Mouse (Mus musculus) left cerebral cortex, postnatal 14 days (tissue): ENCODE results near the gene 1500011B03Rik. TPM values are rescaled to one million over a fixed set of nuclear protein-coding genes. Genes with fewer than 3 reads are reported as not detected.

ENCODE experiments used
- DNase-seq, 2 experiments: peaks; one replicate each; pipeline ENCODE4 v3.0.0; 2021 to 2022; ENCODE audit warnings: low spot score in 2 of 2, mixed read lengths in 1 of 2
- intact Hi-C: fragments of 180-260 bp; cut with DNase I; formaldehyde crosslinking; loops from one replicate; pipeline ENCODE4 v1.15.1; 2025
- total RNA-seq, 2 experiments: library from RNA; stranded (reverse); gene quantifications; 2 replicates each; pipeline ENCODE4 v1.2.3; 2021

Gene 1500011B03Rik
- total RNA-seq, 2 experiments from 2014 or later = 170 to 179 TPM

DNA sequence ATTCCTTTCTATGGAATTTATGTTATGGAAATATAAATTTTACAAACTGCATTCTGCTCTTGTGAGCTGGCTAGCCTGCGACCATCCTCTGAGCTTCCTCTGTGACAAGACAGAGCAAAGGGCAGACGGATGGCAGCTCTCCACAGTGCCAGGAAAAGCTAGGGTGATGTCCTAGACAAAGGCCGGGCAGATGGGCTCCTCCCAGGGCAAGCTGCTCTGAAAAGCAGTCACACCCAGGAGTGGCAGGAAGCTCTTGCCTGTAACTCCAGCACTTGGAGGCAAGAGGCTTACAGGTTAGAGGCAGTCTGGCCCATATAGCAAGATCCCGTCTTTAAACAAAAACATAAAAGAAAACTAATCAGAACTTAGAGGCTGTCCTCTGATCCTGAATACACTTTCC, 28.7 kb downstream of the 1500011B03Rik start:
- DNase-seq = no peak
- intact Hi-C loops = no loop called here

DNA sequence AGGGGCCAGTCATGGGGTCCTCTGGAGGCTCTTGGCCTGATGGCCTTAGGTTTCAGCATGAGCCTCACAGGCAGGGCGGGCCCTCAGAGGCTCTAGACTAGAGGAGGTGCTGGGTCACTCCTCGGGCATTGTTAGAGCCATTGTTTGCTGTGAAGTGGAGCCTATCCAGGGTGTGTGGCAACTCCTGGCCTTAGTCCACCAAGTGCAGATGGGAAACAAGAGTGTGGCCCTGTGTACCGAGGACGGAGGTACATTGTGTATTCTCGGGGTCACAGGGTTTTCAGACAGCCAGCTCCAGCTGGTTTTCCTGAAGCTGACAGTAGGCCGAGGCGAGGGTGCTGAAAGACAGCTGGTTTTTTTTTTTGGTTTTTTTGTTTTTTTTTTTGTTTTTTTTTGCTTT, 30.0 kb downstream of the 1500011B03Rik start:
- no peak for DNase-seq
- intact Hi-C loops = no loop called here

DNA sequence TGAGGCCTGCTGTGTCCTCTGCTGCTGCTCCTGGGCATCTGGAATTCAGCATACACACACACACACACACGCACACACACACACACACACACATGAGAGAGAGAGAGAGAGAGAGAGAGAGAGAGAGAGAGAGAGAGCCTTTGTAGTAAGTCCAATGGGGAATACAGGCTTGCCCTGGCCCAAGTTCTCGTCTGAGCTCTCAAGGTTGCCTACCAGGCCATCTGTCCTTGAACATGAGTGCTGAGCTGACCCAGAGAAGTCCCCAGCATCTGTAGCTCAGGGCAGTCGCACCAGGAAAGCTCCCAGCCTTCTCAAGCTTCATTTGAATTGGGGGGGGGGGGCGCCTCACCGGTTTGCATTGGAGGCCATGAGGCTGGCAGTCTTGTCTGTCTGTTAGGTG, 38.1 kb downstream of the 1500011B03Rik start:
- intact Hi-C loops = no loop called here
- DNase-seq = no peak

DNA sequence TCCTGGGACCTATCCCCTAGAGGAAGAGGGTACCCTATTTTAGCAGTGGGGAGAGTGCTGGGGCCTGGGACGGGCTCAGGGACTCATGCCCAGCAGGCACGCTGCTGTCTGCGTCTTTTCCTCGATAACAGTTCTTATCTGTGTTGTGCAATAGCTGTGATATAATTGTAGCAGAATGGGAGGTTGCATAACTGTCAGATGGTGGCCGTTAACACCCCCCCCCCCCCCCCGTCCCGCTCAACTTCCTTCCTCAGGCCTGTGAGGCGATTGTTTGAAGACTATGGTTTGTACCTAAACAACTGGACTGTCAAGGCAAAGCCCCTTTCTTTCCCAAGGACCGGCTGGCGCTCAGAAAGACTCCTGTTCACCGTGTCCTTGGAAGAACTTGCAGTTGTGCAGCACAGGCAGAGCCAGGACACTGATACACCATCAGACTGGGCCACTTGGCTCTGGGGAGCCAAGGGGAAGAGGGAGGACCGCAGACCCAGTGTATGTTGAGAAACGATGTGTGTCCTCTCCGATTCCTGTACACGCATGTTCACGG, 38.6 kb downstream of the 1500011B03Rik start:
- intact Hi-C loops = no loop called here
- DNase-seq = no peak

DNA sequence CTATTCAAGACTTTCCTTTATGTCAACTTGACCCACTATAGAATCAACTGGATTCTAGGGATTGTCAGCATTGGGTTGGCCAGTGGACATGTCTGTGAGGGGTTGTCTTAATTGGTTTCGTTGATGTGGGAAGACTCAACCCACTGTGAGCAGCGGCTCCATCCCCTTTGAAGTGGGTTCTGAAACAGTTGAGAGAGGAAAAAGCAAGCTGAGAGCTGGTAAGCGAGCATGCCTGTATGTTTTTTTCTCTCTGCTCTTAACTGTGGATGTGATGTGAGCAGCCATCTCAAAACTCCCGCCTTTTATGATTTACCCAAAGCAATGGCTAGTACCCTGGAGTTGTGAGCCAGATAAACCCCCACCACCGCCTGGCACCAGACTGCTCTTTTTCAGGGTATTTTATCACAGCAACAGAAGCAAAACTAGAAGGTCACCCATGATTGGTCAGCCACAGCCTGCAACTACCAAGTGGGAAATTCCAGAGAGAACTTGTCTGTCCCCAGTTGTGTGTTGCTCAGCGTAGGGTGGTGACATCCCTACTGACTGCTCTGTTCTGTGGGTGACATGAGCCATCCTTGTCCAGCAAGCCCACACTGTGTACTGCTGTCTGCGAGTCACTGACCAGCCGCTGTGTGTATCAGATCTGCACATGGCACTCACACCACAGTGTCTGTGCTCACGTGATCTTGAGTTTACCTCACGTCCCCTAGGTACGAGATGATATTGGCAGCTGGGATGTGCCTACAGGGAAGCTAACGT, 39.7 kb downstream of the 1500011B03Rik start:
- intact Hi-C loops = no loop called here
- no peak for DNase-seq

DNA sequence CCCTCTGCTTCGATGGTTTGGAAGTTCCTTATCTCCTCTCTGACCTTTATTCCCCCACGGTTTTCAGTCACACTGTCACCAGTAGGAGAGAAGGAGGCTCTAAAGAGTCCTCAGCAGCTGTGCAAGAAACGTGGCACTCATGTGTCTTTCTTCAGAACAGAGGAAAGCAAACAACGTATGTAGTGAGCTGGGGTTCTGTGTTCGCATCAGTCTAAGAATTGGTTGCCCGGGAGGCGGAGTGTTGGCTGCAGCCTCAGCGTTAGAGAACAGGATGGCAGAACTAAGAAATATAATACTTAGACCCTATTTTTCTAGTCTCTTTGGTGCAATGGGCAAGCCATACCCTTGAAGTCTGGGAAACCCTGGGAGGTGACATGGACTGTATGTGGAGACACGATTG, 40.3 kb downstream of the 1500011B03Rik start:
- DNase-seq = no peak
- intact Hi-C loops = no loop called here

DNA sequence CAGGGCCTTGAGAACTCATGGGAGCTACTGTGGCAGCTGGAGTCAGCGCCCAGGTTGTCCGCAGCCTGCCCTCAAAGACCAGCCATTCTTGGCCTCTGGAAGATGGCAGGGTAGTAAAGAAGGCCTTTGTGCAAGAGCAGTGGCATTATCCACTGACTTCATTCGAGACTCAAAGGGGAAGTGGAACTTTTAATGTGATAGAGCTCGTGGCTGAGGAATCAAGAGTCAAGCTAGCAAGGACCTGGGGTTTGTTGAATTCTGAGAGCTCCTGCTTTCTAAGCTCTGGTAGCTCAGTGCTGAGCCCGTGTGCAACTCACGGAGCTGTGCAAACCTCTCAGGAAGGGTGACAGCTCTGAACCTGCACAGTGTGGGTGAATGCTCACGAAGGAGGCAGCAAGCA, 42.4 kb downstream of the 1500011B03Rik start:
- intact Hi-C loops = no loop called here

DNA sequence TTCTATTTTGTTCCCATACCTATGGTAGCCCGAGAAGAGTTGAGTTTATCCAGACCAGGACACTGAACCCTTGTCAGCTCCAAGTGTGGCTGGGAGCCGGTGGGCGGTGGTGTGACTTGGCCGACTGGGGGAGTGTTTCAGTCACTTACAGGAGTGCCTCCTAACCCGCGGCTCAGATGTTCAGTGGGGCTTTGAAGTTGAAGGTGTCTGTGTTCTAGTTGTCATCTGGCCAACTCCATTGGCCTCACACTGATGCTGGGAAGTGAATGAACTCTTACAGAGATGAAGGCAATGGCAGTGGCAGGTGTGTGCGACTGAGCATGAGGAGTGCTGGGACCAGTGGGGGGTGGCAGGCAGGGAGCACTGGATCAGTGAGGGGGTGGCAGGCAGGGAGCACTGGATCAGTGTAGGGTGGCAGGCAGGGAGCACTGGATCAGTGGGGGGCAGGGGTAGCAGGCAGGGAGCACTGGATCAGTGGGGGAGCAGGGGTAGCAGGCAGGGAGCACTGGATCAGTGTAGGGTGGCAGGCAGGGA, 43.2 kb downstream of the 1500011B03Rik start:
- no peak for DNase-seq
- intact Hi-C loops = no loop called here

More for the DNA sequence above, 42.4 kb downstream of the 1500011B03Rik start:
- DNase-seq = no peak

DNA sequence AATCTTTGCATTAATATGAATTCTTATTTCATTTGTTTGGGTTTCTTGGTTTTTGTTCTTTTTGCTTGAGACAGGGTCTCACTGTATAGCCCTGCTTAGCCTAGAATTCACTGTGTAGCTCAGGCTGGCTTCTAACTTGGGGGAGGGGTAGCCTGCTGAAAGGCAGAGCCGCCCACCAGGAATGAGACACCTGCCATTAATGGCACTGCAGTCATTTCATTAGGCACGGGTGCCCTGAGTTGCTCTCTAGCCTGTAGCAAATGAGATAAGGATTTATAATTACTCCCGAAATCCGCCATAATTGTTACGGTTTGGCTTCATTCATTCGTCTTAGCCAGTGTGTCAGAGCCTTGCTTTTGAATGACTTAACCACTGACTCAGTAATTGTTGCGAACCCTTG, 47.1 kb downstream of the 1500011B03Rik start:
- intact Hi-C loops = no loop called here
- DNase-seq = no peak

DNA sequence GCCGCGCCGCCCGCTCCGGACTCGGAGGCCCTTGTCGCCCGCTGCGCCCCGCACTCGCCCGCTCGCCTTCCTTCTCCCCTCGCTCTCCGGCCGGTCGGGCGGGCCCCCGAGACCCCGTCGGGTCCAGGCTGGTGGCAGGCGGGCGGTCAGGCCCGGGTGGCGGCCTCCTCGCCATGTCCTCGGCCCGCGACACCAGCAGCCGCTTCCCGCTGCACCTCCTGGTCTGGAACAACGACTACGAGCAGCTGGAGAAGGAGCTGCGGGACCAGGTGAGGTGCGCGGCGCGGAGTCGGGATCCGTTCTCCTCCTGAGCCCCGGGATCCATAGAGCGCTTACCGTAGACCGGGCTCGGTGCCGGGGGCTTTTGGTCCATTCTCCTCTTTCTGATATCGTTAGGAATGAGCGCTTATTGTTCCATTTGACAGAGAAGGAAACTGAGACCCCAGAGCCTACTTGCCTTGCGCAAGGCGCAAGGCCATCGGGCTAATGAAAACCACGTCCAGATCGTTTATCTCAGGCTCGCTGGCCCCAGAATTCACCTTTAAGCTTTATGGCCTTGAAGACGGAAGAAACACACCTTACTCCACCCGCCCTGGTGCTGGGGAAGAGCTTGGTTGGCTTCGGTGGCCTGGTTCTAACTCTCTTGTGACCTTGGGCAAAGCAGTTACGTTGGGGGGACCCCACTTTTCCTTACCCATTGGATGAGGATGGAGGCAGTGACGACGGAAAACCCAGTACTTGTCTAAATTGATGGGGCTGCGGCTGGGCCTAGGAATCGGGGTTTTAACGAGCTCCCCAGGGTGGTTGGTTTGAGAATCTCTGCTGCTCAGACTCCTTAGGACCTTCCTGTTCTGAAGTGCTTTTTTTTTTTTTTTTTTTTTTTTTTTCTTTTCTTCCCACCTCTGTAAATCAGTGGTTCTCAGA, 48.0 kb downstream of the 1500011B03Rik start, which contains the start of gene Git2:
Gene Git2, minus strand, starts transcription at position 462 of the 924 bp plus-strand sequence.
- intact Hi-C loops = no loop called here
- DNase-seq = peak in 1 of 2 experiments; percentile 59

DNA sequence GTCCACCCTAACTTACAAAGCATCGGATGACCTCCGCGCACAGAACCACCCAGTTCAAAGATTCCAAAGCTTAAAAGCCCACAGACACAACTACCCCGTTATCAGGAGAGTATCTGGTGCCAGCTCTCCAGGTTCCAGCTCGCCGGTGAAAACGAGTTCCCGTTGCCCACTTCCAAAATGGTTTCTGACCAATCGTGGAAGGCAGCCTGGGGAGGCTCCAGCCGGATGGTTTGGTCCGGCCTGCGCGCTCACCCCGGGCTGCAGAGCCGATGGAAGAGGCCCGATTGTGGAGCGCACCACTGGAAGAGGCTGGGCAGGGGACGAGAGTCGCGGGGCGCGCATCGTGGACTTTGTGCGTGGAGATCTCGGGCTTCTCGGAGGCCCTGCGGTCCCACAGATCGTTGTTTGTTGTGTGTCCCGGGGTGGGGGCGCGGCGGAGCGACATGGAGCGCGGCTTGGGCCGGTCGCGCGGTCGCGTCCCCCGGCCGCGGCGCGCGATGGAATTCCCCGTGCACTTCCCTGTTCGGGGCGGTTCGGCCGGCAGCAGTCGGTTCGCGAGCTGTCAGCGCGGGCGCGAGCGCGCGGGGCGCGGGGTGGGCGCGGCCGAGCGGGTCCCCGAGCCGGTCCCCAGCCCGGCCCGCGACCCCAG, 48.7 kb downstream of the 1500011B03Rik start, which contains the start of gene Ankrd13a:
Gene Ankrd13a, plus strand, starts transcription at position 275 of the 649 bp plus-strand sequence.
- DNase-seq = peak; percentile 94 to 95
- intact Hi-C loops = no loop called here

DNA sequence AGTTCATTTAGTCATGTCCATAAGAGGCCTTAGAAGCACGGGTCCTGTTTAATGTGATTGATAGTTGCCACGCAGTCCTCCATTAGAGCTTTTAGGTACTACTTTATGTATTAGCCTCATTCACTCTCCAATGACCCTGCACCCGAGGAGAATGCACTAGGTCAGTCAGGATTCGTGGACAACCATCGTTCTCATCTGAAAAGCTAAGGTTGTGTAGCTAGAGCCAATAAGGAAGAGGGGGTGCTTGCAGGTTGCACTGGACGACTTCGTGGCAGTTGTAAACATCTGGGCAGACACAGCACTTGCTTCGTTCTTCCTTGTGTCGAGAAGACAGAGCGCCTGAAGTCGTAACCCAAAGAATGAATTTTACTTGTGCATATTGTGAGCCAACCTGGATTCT, 49.5 kb downstream of the 1500011B03Rik start:
- no peak for DNase-seq
- intact Hi-C loops = no loop called here

DNA sequence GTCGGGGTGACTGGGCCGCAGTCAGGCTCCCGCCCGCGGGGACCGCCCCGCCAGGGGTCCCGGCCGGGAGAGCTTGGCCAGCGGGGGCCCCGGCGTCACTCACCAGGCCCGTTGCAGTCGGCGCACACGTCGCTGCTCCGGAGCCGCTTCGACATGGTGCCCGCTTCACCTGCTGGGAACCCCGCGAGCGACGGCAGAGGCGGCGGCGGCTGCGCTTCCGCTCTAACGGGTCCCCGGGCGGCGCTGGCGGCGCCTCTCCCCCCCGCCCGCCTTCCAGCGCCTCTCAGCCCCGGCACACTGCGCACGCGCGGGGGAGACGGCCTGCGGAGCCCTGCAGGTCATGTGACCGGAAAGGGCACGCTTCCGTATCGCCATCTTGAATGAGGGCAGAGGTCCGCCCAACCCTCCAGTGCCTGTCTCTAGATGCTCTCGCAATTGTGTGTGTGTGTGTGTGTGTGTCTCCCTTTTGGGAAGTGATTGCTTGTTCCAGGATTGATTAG, 50.0 kb downstream of the 1500011B03Rik start:
- intact Hi-C loops = no loop called here
- DNase-seq = peak; percentile 97 to 98

DNA sequence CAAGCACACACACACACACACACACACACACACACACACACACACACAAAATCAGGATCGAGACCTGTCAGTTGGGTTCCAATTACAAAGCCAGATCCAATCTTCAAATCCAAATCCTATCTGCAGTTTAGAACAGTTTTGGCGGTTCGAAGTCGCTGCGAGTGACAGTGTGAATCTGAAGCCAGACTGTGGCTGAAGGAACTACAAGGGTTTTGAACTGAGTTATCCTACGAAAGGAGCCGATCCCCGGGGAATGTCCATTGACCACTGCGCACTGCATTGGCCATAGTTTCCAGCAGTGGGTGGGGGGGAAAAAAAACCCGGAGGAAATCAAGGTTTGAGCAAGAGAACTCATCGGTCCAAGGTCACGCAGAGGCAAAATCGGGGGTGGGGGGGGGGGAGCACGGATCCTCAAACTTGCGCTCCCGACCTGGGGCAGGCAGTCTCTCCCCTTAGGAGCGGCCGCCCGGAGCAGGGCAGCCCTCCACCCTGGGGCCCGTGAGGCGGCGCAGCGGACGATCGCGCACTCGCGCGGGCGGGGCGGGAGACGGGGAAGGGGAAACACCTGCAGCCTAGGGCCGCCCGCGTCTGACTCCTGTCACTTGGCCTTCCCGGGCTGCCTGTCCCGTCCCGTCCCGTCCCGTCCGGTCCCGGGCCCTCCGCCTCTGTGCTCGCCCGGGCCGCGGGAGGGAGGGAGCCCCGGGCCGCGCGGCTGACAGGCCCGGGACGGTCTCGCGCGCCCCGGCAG, 50.6 kb downstream of the 1500011B03Rik start:
- no peak for DNase-seq
- intact Hi-C loops = no loop called here

DNA sequence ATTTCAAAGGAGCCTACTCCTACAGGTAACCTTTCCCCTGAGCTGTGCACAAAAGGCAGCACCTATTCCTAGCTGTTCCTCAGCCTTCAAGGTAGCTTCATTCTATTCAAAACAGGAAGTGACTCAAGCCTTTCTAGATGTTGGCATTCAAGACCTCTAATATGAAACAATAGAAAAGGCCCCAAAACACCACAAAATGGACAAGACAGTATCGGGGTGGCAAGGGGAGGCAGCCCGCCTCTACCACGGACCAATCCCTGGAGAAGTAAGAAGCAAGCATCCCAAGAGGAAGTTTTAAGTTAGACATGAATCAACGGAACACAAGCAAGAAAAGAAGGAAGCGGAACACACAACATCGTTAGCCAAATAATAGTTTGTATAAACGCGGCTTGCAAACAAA, 51.5 kb downstream of the 1500011B03Rik start:
- intact Hi-C loops = no loop called here

DNA sequence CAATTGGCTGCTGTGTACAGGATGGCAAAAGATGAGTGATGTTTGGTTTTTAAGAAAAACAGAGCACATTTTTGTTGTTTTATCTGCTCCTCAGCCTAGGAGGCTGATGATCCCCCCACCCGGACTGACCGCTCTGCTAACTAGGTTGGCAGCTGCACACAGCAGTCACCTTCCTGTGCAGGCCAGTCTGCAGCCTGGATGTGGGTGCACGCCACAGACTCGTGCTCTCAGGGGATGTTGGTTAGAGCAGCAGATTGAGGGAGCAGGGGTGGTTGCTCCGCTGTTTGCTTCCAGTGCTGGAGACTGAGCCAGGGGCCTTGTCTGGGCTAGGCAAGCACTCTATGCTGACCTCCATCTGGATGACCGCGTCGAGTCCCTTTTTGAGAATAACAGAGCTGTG, 53.5 kb downstream of the 1500011B03Rik start:
- intact Hi-C loops = no loop called here
- DNase-seq = no peak

More for the DNA sequence above, 51.5 kb downstream of the 1500011B03Rik start:
- DNase-seq = no peak

DNA sequence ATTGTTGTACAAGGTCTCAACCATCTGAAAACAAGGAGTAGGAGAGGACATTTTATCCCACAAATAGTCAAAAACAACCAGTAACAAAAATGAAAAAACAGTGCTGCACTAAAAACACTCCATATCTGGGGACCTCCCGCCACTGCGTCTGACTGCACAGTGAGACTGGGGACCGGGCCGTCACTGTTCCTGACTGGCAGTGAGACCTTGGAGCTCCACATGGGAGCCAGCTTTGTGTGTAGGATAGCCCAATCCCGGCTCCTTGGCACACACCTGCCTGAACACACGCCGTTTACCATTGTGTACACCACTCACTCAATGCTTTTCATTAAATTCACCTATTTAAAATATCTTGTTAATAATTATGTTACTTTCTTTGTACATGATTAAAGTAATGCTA, 56.1 kb downstream of the 1500011B03Rik start:
- intact Hi-C loops = no loop called here
- DNase-seq = no peak

DNA sequence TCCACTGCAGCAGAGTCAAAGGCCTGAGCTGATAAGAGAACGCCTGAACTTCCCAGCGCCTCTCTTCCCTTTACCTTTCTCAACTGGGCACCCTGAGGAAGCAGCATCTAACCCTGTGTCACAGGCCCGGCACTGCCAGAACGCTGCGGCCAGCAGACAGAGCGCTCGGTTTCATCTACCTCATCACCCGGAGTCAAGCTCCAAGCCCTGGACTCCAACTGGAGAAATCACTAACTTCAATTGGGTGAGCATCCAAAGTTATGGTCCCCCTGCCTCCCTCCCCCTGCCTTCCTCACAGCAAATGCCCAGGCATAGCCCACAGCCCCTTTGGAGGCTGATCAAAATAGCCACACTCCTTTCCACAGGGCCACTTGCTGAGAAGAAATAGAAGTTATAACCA, 56.6 kb downstream of the 1500011B03Rik start:
- no peak for DNase-seq

More for the DNA sequence above, 56.6 kb downstream of the 1500011B03Rik start:
- intact Hi-C loops = no loop called here
